Mouse (Mus musculus) yolk sac, embryonic 10.5 days (tissue): Measurements from ENCODE around the gene Prex1.
A peak's percentile ranks its signal among the peaks of the same experiment; 100 is the strongest.

Experiments
- DNase-seq: peaks from one replicate; pipeline ENCODE4 v3.0.0-alpha.2; 2017; ENCODE audit warnings: low spot score

Gene Prex1

GRCm38 (mm10) chr2:166661971-166662370 is 51.7 kb downstream of the Prex1 start:
- no peak for DNase-seq

GRCm38 (mm10) chr2:166661498-166661897 is 52.1 kb downstream of the Prex1 start:
- DNase-seq: no peak

- DNase-seq: peak; percentile 69
Observed at GRCm38 (mm10) chr2:166658380-166658779, 55.3 kb downstream of the Prex1 start.

- peak; percentile 58 for DNase-seq
Observed at GRCm38 (mm10) chr2:166657451-166658011, 56.1 kb downstream of the Prex1 start.

- DNase-seq: no peak
Observed at GRCm38 (mm10) chr2:166656630-166657029, 57.0 kb downstream of the Prex1 start.

- no peak for DNase-seq
Observed at GRCm38 (mm10) chr2:166655727-166656520, 57.7 kb downstream of the Prex1 start.

GRCm38 (mm10) chr2:166655308-166655707 is 58.3 kb downstream of the Prex1 start:
- DNase-seq: no peak

GRCm38 (mm10) chr2:166654875-166655274 is 58.8 kb downstream of the Prex1 start:
- DNase-seq: no peak

- no peak for DNase-seq
Observed at GRCm38 (mm10) chr2:166653564-166653963, 60.1 kb downstream of the Prex1 start.

- DNase-seq: no peak
Observed at GRCm38 (mm10) chr2:166652672-166653071, 61.0 kb downstream of the Prex1 start.

GRCm38 (mm10) chr2:166651317-166652030 is 62.2 kb downstream of the Prex1 start:
- no peak for DNase-seq

GRCm38 (mm10) chr2:166650414-166650813 is 63.2 kb downstream of the Prex1 start:
- no peak for DNase-seq

- DNase-seq: no peak
Observed at GRCm38 (mm10) chr2:166647242-166647641, 66.4 kb downstream of the Prex1 start.

- no peak for DNase-seq
Observed at GRCm38 (mm10) chr2:166646434-166647088, 67.1 kb downstream of the Prex1 start.

GRCm38 (mm10) chr2:166644816-166645215 is 68.8 kb downstream of the Prex1 start:
- DNase-seq: no peak

- DNase-seq: no peak
Observed at GRCm38 (mm10) chr2:166642581-166642987, 71.0 kb downstream of the Prex1 start.

GRCm38 (mm10) chr2:166639750-166640149 is 73.9 kb downstream of the Prex1 start:
- no peak for DNase-seq

- DNase-seq: peak; percentile 22
Observed at GRCm38 (mm10) chr2:166638947-166639641, 74.5 kb downstream of the Prex1 start.

GRCm38 (mm10) chr2:166638079-166638800 is 75.4 kb downstream of the Prex1 start:
- DNase-seq: no peak

GRCm38 (mm10) chr2:166637673-166637990 is 76.0 kb downstream of the Prex1 start:
- no peak for DNase-seq
